Comparison of ENCODE assay signal across 11 mouse cellular contexts in genomic region chr4:130084331-130084945, GRCm38 (mm10). TPM values are rescaled to one million over a fixed set of nuclear protein-coding genes. Genes with fewer than 3 reads are reported as not detected.
A peak's percentile ranks its signal among the peaks of the same experiment; 100 is the strongest.
DNase-seq lines count a peak whose midpoint lies in the region; ATAC-seq and TF ChIP-seq lines count a peak whose summit lies in the region.
"Had no signal": no experiment of that assay in that cellular context is flagged by ENCODE, and none has a peak within 500 bp of the region (broad histone marks: within the 10 kb centered on the region; RNA-seq: fewer than 3 reads in every experiment).

No protein-coding gene starts in this region.

- no peak overlapping the region for H3K27ac ChIP-seq in gastrocnemius, adult 2 months
- H3K27ac ChIP-seq in heart, embryonic 13.5 days (replicated peaks) = 0 out of 2 replicates have a peak overlapping the region, but pooled peaks have one; percentile 29
- H3K27ac ChIP-seq in midbrain, embryonic 16.5 days (ENCODE audit: low read length) = no peak overlapping the region
- H3K27ac ChIP-seq in forebrain, embryonic 13.5 days = no peak overlapping the region; the same call in 1 of the 2 replicates
- H3K27ac ChIP-seq: lung, embryonic 15.5 days had no signal

- peak; percentile 66 for DNase-seq in gastrocnemius, adult 2 months
- DNase-seq in gastrocnemius, postnatal 10 days = no peak
- DNase-seq in right cerebral cortex, adult 18-20 months = peak; percentile 46
- no peak for DNase-seq in right cerebral cortex, postnatal 10 days (ENCODE audit: low spot score in 2 of 2)
- DNase-seq in T-cell, adult 2 months (ENCODE audit: low spot score) = no peak
- DNase-seq: kidney, adult 9 months; thymus, postnatal 36 days had no signal

- ATAC-seq in heart, embryonic 13.5 days (ENCODE audit: extremely low read depth, insufficient number of reproducible peaks, low FRiP score, low TSS enrichment) = no peak
- ATAC-seq in midbrain, embryonic 16.5 days = no peak
- ATAC-seq in forebrain, embryonic 13.5 days = no peak

- H3K36me3 ChIP-seq in heart, embryonic 13.5 days = peaks cover 1% of the 10 kb centered on the region; the same call in 1 of the 2 replicates
- H3K36me3 ChIP-seq in midbrain, embryonic 16.5 days (ENCODE audit: control insufficient read depth, insufficient read depth, low read length) = no peaks in the 10 kb centered on the region
- no peaks in the 10 kb centered on the region for H3K36me3 ChIP-seq in forebrain, embryonic 13.5 days (ENCODE audit: poor library complexity, severe bottlenecking)
- H3K36me3 ChIP-seq: lung, embryonic 15.5 days had no signal

- no peaks in the 10 kb centered on the region for H3K9me3 ChIP-seq in heart, embryonic 13.5 days
- no peaks in the 10 kb centered on the region for H3K9me3 ChIP-seq in midbrain, embryonic 16.5 days (replicated peaks; ENCODE audit: control insufficient read depth, low read length, poor library complexity, severe bottlenecking)
- no peaks in the 10 kb centered on the region for H3K9me3 ChIP-seq in forebrain, embryonic 13.5 days (replicated peaks)
- H3K9me3 ChIP-seq: lung, embryonic 15.5 days had no signal

- H3K9ac ChIP-seq in heart, embryonic 13.5 days = peak overlapping the region; percentile 47; the same call in 1 of the 2 replicates
- H3K9ac ChIP-seq in midbrain, embryonic 16.5 days (ENCODE audit: low read depth, low read length) = no peak overlapping the region
- H3K9ac ChIP-seq in forebrain, embryonic 13.5 days = no peak overlapping the region; the same call in 1 of the 2 replicates
- H3K9ac ChIP-seq: lung, embryonic 15.5 days had no signal

- H3K4me3 ChIP-seq in gastrocnemius, adult 2 months = no peak overlapping the region
- H3K4me3 ChIP-seq in heart, embryonic 13.5 days = no peak overlapping the region
- no peak overlapping the region for H3K4me3 ChIP-seq in midbrain, embryonic 16.5 days (ENCODE audit: low read depth, low read length)
- no peak overlapping the region for H3K4me3 ChIP-seq in forebrain, embryonic 13.5 days
- H3K4me3 ChIP-seq: lung, embryonic 15.5 days had no signal

- peaks cover 31% of the 10 kb centered on the region for H3K4me1 ChIP-seq in heart, embryonic 13.5 days
- peaks cover 3% of the 10 kb centered on the region; the same call in 1 of the 2 replicates for H3K4me1 ChIP-seq in midbrain, embryonic 16.5 days (ENCODE audit: control insufficient read depth, insufficient read depth, low read length)
- peaks cover 32% of the 10 kb centered on the region for H3K4me1 ChIP-seq in forebrain, embryonic 13.5 days

- WGBS in heart, embryonic 13.5 days = 39% methylated on average over 7 of the region's 7 CpGs
- 47% methylated on average over 7 of the region's 7 CpGs for WGBS in midbrain, embryonic 16.5 days
- 56% methylated on average over 7 of the region's 7 CpGs for WGBS in forebrain, embryonic 13.5 days

- peaks cover 81% of the 10 kb centered on the region for H3K27me3 ChIP-seq in heart, embryonic 13.5 days (replicated peaks)
- H3K27me3 ChIP-seq in midbrain, embryonic 16.5 days (ENCODE audit: control insufficient read depth, insufficient read depth, low read depth, low read length) = no peaks in the 10 kb centered on the region
- peaks cover 14% of the 10 kb centered on the region for H3K27me3 ChIP-seq in forebrain, embryonic 13.5 days

- H3K4me2 ChIP-seq in heart, embryonic 13.5 days = no peak overlapping the region
- no peak overlapping the region for H3K4me2 ChIP-seq in midbrain, embryonic 16.5 days (ENCODE audit: low read length)
- H3K4me2 ChIP-seq in forebrain, embryonic 13.5 days = no peak overlapping the region
- H3K4me2 ChIP-seq: lung, embryonic 15.5 days had no signal

- TF ChIP-seq CTCF in gastrocnemius, adult 2 months (IDR thresholded peaks at IDR 0.05) = no peak

- intact Hi-C loops in gastrocnemius, adult 2 months (cut with DNase I) = no loop called here

RNA-seq across cellular contexts. Expression of gene Pef1, which starts 17.9 kb away (rescaled TPM):
- 10 to 100 TPM; 37.3 to 37.5 TPM for total RNA-seq in gastrocnemius, adult 2 months (2021)
- total RNA-seq in gastrocnemius, postnatal 10 days (2021) = 10 to 100 TPM; 29.3 to 31.7 TPM
- 53.6 and 57.9 TPM in 2 replicates for polyA plus RNA-seq in heart, embryonic 13.5 days (2015; fragmentation: Nextera tagmentation; extraction: Ambion mirVana)
- polyA plus RNA-seq in midbrain, embryonic 16.5 days (2015; fragmentation: Nextera tagmentation; extraction: Ambion mirVana) = 62.1 and 62.3 TPM in 2 replicates
- 68.0 and 68.4 TPM in 2 replicates for polyA plus RNA-seq in forebrain, embryonic 13.5 days (2015; fragmentation: Nextera tagmentation; extraction: Ambion mirVana)

RNA-seq across cellular contexts. Expression of gene Col16a1, which starts 36.8 kb away (rescaled TPM):
- 1 to 10 TPM; 3.5 to 7.9 TPM for total RNA-seq in gastrocnemius, adult 2 months (2021)
- 10 to 100 TPM; 61.7 to 92.4 TPM for total RNA-seq in gastrocnemius, postnatal 10 days (2021)
- polyA plus RNA-seq in heart, embryonic 13.5 days (2015; fragmentation: Nextera tagmentation; extraction: Ambion mirVana) = 26.9 and 30.4 TPM in 2 replicates
- polyA plus RNA-seq in midbrain, embryonic 16.5 days (2015; fragmentation: Nextera tagmentation; extraction: Ambion mirVana) = 8.6 and 10.5 TPM in 2 replicates
- 2.5 and 2.9 TPM in 2 replicates for polyA plus RNA-seq in forebrain, embryonic 13.5 days (2015; fragmentation: Nextera tagmentation; extraction: Ambion mirVana)

RNA-seq across cellular contexts. Expression of gene Hcrtr1, which starts 54.7 kb away (rescaled TPM):
- not detected for total RNA-seq in gastrocnemius, adult 2 months (2021)
- not detected for total RNA-seq in gastrocnemius, postnatal 10 days (2021)
- polyA plus RNA-seq in heart, embryonic 13.5 days (2015; fragmentation: Nextera tagmentation; extraction: Ambion mirVana) = 0.32 TPM in 1 of 2 replicates, not detected in the other
- 3.9 and 6.6 TPM in 2 replicates for polyA plus RNA-seq in midbrain, embryonic 16.5 days (2015; fragmentation: Nextera tagmentation; extraction: Ambion mirVana)
- polyA plus RNA-seq in forebrain, embryonic 13.5 days (2015; fragmentation: Nextera tagmentation; extraction: Ambion mirVana) = 0.13 TPM in 1 of 2 replicates, not detected in the other

Comparison
In these comparisons a context has a peak if more than half of its experiments do, and no peak if none do; other contexts are left out.
1. DNase-seq: peak in gastrocnemius, adult 2 months (single experiment) and right cerebral cortex, adult 18-20 months (single experiment); none in gastrocnemius, postnatal 10 days (single experiment), right cerebral cortex, postnatal 10 days (0 of 2) and T-cell, adult 2 months (single experiment).